In the genomic region with DNA sequence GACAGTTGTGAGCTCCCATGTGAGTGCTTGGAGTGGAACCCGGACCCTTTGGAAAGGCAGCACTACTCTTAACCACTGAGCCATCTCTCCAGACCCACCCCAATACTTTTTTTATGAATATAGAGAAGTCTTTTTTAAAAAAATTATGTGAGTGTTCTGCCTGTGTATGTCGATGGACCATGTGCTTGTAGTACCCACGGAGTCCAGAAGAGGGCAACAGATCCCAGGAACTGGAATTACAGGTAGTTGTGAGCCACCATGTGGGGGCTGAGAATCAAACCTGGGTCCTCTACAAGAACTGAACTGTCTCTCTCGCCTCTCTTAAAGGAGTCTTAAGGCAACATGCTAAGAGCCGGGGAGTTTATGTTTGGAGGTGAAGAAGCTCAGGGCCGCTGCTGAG, we compare ENCODE assay signal across 13 mouse cellular contexts. TPM values are rescaled to one million over a fixed set of nuclear protein-coding genes. Genes with fewer than 3 reads are reported as not detected.
A peak's percentile ranks its signal among the peaks of the same experiment; 100 is the strongest.
DNase-seq lines count a peak whose midpoint lies in the region; ATAC-seq and TF ChIP-seq lines count a peak whose summit lies in the region.
"Had no signal": no experiment of that assay in that cellular context is flagged by ENCODE, and none has a peak within 500 bp of the region (broad histone marks: within the 10 kb centered on the region; RNA-seq: fewer than 3 reads in every experiment).

No protein-coding gene starts in this region.

- H3K4me1 ChIP-seq in kidney, adult 2 months (ENCODE audit: control insufficient read depth, insufficient read depth, low read length) = 0 out of 2 replicates have a peak, but pooled peaks cover 2% of the 10 kb centered on the region
- peaks cover 4% of the 10 kb centered on the region for H3K4me1 ChIP-seq in testis, adult 2 months (ENCODE audit: control insufficient read depth, insufficient read depth, low read length)
- H3K4me1 ChIP-seq in ES-E14 (ENCODE audit: control insufficient read depth in 2 of 2, insufficient read depth in 2 of 2, low read length in 2 of 2, poor library complexity in 1 of 2) = peaks cover 3 to 12% of the 10 kb centered on the region in 2 experiments; a peak in 3 of 4 replicates
- peaks cover 3% of the 10 kb centered on the region for H3K4me1 ChIP-seq in liver, postnatal 0 days (ENCODE audit: insufficient read depth)
- H3K4me1 ChIP-seq in hindbrain, embryonic 11.5 days (replicated peaks; ENCODE audit: control insufficient read depth, insufficient read depth, low read length) = no peaks in the 10 kb centered on the region
- H3K4me1 ChIP-seq in forebrain, embryonic 12.5 days = 0 out of 2 replicates have a peak, but pooled peaks cover 2% of the 10 kb centered on the region

- no peak overlapping the region for H3K27ac ChIP-seq in kidney, adult 2 months (ENCODE audit: insufficient read depth, low read depth, low read length)
- H3K27ac ChIP-seq in testis, adult 2 months (ENCODE audit: control insufficient read depth, insufficient read depth, low read depth, low read length) = no peak overlapping the region
- H3K27ac ChIP-seq in ES-E14 (ENCODE audit: insufficient read depth, low read depth, low read length, poor library complexity, severe bottlenecking) = no peak overlapping the region
- H3K27ac ChIP-seq in liver, postnatal 0 days (ENCODE audit: low read depth) = no peak overlapping the region
- no peak overlapping the region for H3K27ac ChIP-seq in hindbrain, embryonic 11.5 days (ENCODE audit: low read depth, low read length)
- no peak overlapping the region for H3K27ac ChIP-seq in forebrain, embryonic 12.5 days
- H3K27ac ChIP-seq: limb, embryonic 13.5 days; macrophage; neural tube, embryonic 15.5 days had no signal

- H3K9me3 ChIP-seq in ES-E14 (ENCODE audit: control insufficient read depth, insufficient read depth, low read depth, low read length) = no peaks in the 10 kb centered on the region
- H3K9me3 ChIP-seq in liver, postnatal 0 days (ENCODE audit: low read length) = no peaks in the 10 kb centered on the region
- H3K9me3 ChIP-seq in hindbrain, embryonic 11.5 days (ENCODE audit: control insufficient read depth, low read length) = no peaks in the 10 kb centered on the region
- H3K9me3 ChIP-seq in forebrain, embryonic 12.5 days = no peaks in the 10 kb centered on the region
- H3K9me3 ChIP-seq: neural tube, embryonic 15.5 days had no signal

- TF ChIP-seq EP300 in liver, postnatal 0 days (IDR thresholded peaks at IDR 0.05; ENCODE audit: low read depth) = no peak

- in situ Hi-C loops in ES-E14 (cut with MboI; ENCODE audit: low sequenced_read_pairs in 2 of 2, unreplicated experiment in 2 of 2) = loop anchor here (10.0 to 25.0 kb wide), 2 partner anchors 253 to 460 kb away; no protein-coding TSS in a partner anchor

- no peak overlapping the region for H3K4me2 ChIP-seq in liver, postnatal 0 days (ENCODE audit: low read depth, low read length)
- no peak overlapping the region for H3K4me2 ChIP-seq in hindbrain, embryonic 11.5 days (replicated peaks; ENCODE audit: low read depth, low read length)
- H3K4me2 ChIP-seq in forebrain, embryonic 12.5 days = no peak overlapping the region
- H3K4me2 ChIP-seq: limb, embryonic 13.5 days; neural tube, embryonic 15.5 days had no signal

- WGBS in kidney, adult 2 months = 91% methylated on average over 6 of the region's 6 CpGs
- WGBS in liver, postnatal 0 days (ENCODE audit: insufficient replicate concordance) = 83% methylated on average over 6 of the region's 6 CpGs
- 89% methylated on average over 6 of the region's 6 CpGs for WGBS in hindbrain, embryonic 11.5 days
- WGBS in forebrain, embryonic 12.5 days = 90% methylated on average over 6 of the region's 6 CpGs

- ATAC-seq in liver, postnatal 0 days = no peak
- no peak for ATAC-seq in hindbrain, embryonic 11.5 days (ENCODE audit: low FRiP score)
- no peak for ATAC-seq in forebrain, embryonic 12.5 days (ENCODE audit: low FRiP score)
- ATAC-seq: midbrain, embryonic 16.5 days had no signal

- H3K9ac ChIP-seq in ES-E14 (ENCODE audit: insufficient read depth, low read depth, low read length, poor library complexity, severe bottlenecking) = no peak overlapping the region
- H3K9ac ChIP-seq in liver, postnatal 0 days (replicated peaks) = no peak overlapping the region
- no peak overlapping the region for H3K9ac ChIP-seq in hindbrain, embryonic 11.5 days (ENCODE audit: low read depth, low read length)
- H3K9ac ChIP-seq in forebrain, embryonic 12.5 days = no peak overlapping the region
- H3K9ac ChIP-seq: limb, embryonic 13.5 days; neural tube, embryonic 15.5 days had no signal

- no peaks in the 10 kb centered on the region for H3K27me3 ChIP-seq in kidney, adult 2 months (replicated peaks; ENCODE audit: control insufficient read depth, insufficient read depth, low read length)
- H3K27me3 ChIP-seq in testis, adult 2 months (ENCODE audit: control insufficient read depth, insufficient read depth, low read length) = no peaks in the 10 kb centered on the region
- no peaks in the 10 kb centered on the region for H3K27me3 ChIP-seq in liver, postnatal 0 days (ENCODE audit: insufficient read depth, low read length)
- H3K27me3 ChIP-seq in hindbrain, embryonic 11.5 days (ENCODE audit: control insufficient read depth, insufficient read depth, low read length) = no peaks in the 10 kb centered on the region; the same call in 1 of the 2 replicates
- H3K27me3 ChIP-seq in forebrain, embryonic 12.5 days = no peaks in the 10 kb centered on the region; the same call in 1 of the 2 replicates
- H3K27me3 ChIP-seq: limb, embryonic 13.5 days; neural tube, embryonic 15.5 days had no signal

- no peak overlapping the region for H3K4me3 ChIP-seq in kidney, adult 2 months (ENCODE audit: insufficient read depth, low read depth, low read length)
- no peak overlapping the region for H3K4me3 ChIP-seq in testis, adult 2 months (ENCODE audit: control insufficient read depth, low read depth, low read length)
- no peak overlapping the region for H3K4me3 ChIP-seq in ES-E14 (ENCODE audit: insufficient read depth in 1 of 2, low read depth in 1 of 2, low read length in 2 of 2, poor library complexity in 1 of 2, severe bottlenecking in 1 of 2)
- no peak overlapping the region for H3K4me3 ChIP-seq in liver, postnatal 0 days (ENCODE audit: low read depth, low read length)
- H3K4me3 ChIP-seq in hindbrain, embryonic 11.5 days (ENCODE audit: low read depth, low read length) = no peak overlapping the region
- no peak overlapping the region for H3K4me3 ChIP-seq in forebrain, embryonic 12.5 days (replicated peaks)
- H3K4me3 ChIP-seq: limb, embryonic 13.5 days; neural tube, embryonic 15.5 days had no signal

- TF ChIP-seq CTCF in kidney, adult 2 months (conservative IDR thresholded peaks at IDR 0.05; ENCODE audit: insufficient read depth, insufficient read length, low read depth, low read length) = 0 out of 2 replicates have a peak, but pooled peaks have one; percentile 22
- TF ChIP-seq CTCF in testis, adult 2 months (IDR thresholded peaks at IDR 0.05; ENCODE audit: control insufficient read depth, insufficient read depth, insufficient replicate concordance, low read depth, low read length) = peak; percentile 26; the same call in 1 of the 2 replicates
- peak; percentile 53 for TF ChIP-seq CTCF in liver, postnatal 0 days (IDR thresholded peaks at IDR 0.05; ENCODE audit: low read depth)

- no peak for DNase-seq in kidney, adult 2 months
- DNase-seq in kidney, postnatal 14 days = no peak
- DNase-seq in testis, postnatal 14 days (ENCODE audit: low spot score) = no peak
- no peak for DNase-seq in ES-E14 (ENCODE audit: low read depth, low spot score)
- no peak for DNase-seq in liver, postnatal 0 days
- no peak for DNase-seq in hindbrain, embryonic 11.5 days (ENCODE audit: low spot score)
- DNase-seq: cerebellum, postnatal 14 days had no signal

- H3K36me3 ChIP-seq in kidney, adult 2 months (ENCODE audit: control insufficient read depth, insufficient read depth, low read length) = no peaks in the 10 kb centered on the region
- H3K36me3 ChIP-seq in testis, adult 2 months (ENCODE audit: control insufficient read depth, insufficient read depth, low read length) = no peaks in the 10 kb centered on the region
- H3K36me3 ChIP-seq in ES-E14 (ENCODE audit: control insufficient read depth, insufficient read depth, low read length, poor library complexity, severe bottlenecking) = no peaks in the 10 kb centered on the region
- H3K36me3 ChIP-seq in liver, postnatal 0 days (replicated peaks; ENCODE audit: insufficient read depth, low read length) = no peaks in the 10 kb centered on the region
- no peaks in the 10 kb centered on the region for H3K36me3 ChIP-seq in hindbrain, embryonic 11.5 days (ENCODE audit: control insufficient read depth, insufficient read depth, low read length)
- H3K36me3 ChIP-seq in forebrain, embryonic 12.5 days (replicated peaks) = no peaks in the 10 kb centered on the region
- H3K36me3 ChIP-seq: limb, embryonic 13.5 days; neural tube, embryonic 15.5 days had no signal

- no peak for TF ChIP-seq POLR2A in kidney, adult 2 months (IDR thresholded peaks at IDR 0.05; ENCODE audit: low read depth, low read length)
- TF ChIP-seq POLR2A in testis, adult 2 months (IDR thresholded peaks at IDR 0.05; ENCODE audit: control insufficient read depth, low read depth, low read length) = no peak

TF ChIP-seq in ES-E14, 5 proteins besides CTCF, POLR2A, EP300 and RAD21:
- 0 out of 2 replicates have a peak, but pooled peaks have one; percentile 9 for TF ChIP-seq ZC3H11A (IDR thresholded peaks at IDR 0.05; ENCODE audit: borderline replicate concordance, low read depth, low read length)
- TF ChIP-seq CHD2 (IDR thresholded peaks at IDR 0.05; ENCODE audit: low read depth, low read length) = no peak

RNA-seq across cellular contexts. Expression of gene Zfp36l1, which starts 39.0 kb away (rescaled TPM):
- 109 and 111 TPM in 2 replicates for polyA plus RNA-seq in kidney, adult 2 months (2012; rRNA removed)
- polyA plus RNA-seq in testis, adult 2 months (2012; rRNA removed) = 28.4 and 33.0 TPM in 2 replicates
- total RNA-seq in ES-E14 (2012; rRNA removed) = 19.4 and 19.8 TPM in 2 replicates
- polyA plus RNA-seq in liver, postnatal 0 days (2015; fragmentation: Nextera tagmentation; extraction: Ambion mirVana) = 42.0 and 45.7 TPM in 2 replicates
- 112 and 127 TPM in 2 replicates for polyA plus RNA-seq in hindbrain, embryonic 11.5 days (2014; fragmentation: Nextera tagmentation; extraction: Ambion mirVana)
- 91.5 and 96.5 TPM in 2 replicates for polyA plus RNA-seq in forebrain, embryonic 12.5 days (2016; fragmentation: Nextera tagmentation; extraction: Ambion mirVana)
